In genomic region chr6:71457956-71458608, GRCm38 (mm10) we compare ENCODE assay signal across 26 mouse cellular contexts. TPM values are rescaled to one million over a fixed set of nuclear protein-coding genes. Genes with fewer than 3 reads are reported as not detected.
DNase-seq lines count a peak whose midpoint lies in the region; ATAC-seq and TF ChIP-seq lines count a peak whose summit lies in the region.
"Had no signal": no experiment of that assay in that cellular context is flagged by ENCODE, and none has a peak within 500 bp of the region (broad histone marks: within the 10 kb centered on the region; RNA-seq: fewer than 3 reads in every experiment).

No protein-coding gene starts in this region.

- no peaks in the 10 kb centered on the region for H3K27me3 ChIP-seq in hindbrain, postnatal 0 days (ENCODE audit: insufficient read depth, low read length)
- H3K27me3 ChIP-seq in intestine, embryonic 15.5 days (replicated peaks), result no peaks in the 10 kb centered on the region
- H3K27me3 ChIP-seq: heart, embryonic 15.5 days; limb, embryonic 12.5 days; neural tube, embryonic 12.5 days had no signal

- no peak overlapping the region for H3K4me3 ChIP-seq in macrophage (ENCODE audit: inconsistent target)
- H3K4me3 ChIP-seq in hindbrain, postnatal 0 days (ENCODE audit: low read length), result no peak overlapping the region
- H3K4me3 ChIP-seq in intestine, embryonic 15.5 days (replicated peaks), result no peak overlapping the region
- H3K4me3 ChIP-seq: forebrain, embryonic 10.5 days; heart, embryonic 15.5 days; limb, embryonic 12.5 days; neural tube, embryonic 12.5 days had no signal

- H3K36me3 ChIP-seq in macrophage (ENCODE audit: inconsistent target), result no peaks in the 10 kb centered on the region
- H3K36me3 ChIP-seq in hindbrain, postnatal 0 days (ENCODE audit: insufficient read depth, low read length), result no peaks in the 10 kb centered on the region
- H3K36me3 ChIP-seq in intestine, embryonic 15.5 days, result no peaks in the 10 kb centered on the region
- H3K36me3 ChIP-seq: forebrain, embryonic 10.5 days; heart, embryonic 15.5 days; limb, embryonic 12.5 days; neural tube, embryonic 12.5 days had no signal

- peak; percentile 17 for DNase-seq in kidney, adult 9 months
- no peak for DNase-seq in kidney, postnatal 36 days
- DNase-seq in Muller cell, postnatal 12 days (ENCODE audit: inconsistent ontology term), result peak; percentile 74
- no peak for DNase-seq in hindbrain, postnatal 0 days (ENCODE audit: low spot score)
- DNase-seq in frontal cortex, adult 2 months (ENCODE audit: extremely low spot score in 1 of 2, low spot score in 1 of 2), result no peak
- DNase-seq: adrenal gland, postnatal 36 days; cerebellum, adult 11-12 months; cerebellum, postnatal 10 days; forebrain, postnatal 0 days; gastrocnemius, postnatal 25 days; kidney, postnatal 14 days; liver, postnatal 0 days; midbrain, embryonic 14.5 days; right cerebral cortex, adult 18-20 months; thymus, adult 2 months had no signal

- 63% methylated on average over 8 of the region's 8 CpGs for WGBS in macrophage (ENCODE audit: missing documents)
- WGBS in hindbrain, postnatal 0 days, result 69% methylated on average over 8 of the region's 8 CpGs
- 72% methylated on average over 8 of the region's 8 CpGs for WGBS in intestine, embryonic 15.5 days

- no peak overlapping the region for H3K9ac ChIP-seq in hindbrain, postnatal 0 days (replicated peaks; ENCODE audit: low read length)
- H3K9ac ChIP-seq in intestine, embryonic 15.5 days, result no peak overlapping the region
- H3K9ac ChIP-seq: forebrain, postnatal 0 days; heart, embryonic 15.5 days; limb, embryonic 12.5 days; liver, postnatal 0 days; neural tube, embryonic 12.5 days had no signal

- no peak overlapping the region for H3K4me2 ChIP-seq in hindbrain, postnatal 0 days (ENCODE audit: low read depth, low read length)
- no peak overlapping the region for H3K4me2 ChIP-seq in intestine, embryonic 15.5 days (replicated peaks)
- H3K4me2 ChIP-seq: heart, embryonic 15.5 days; limb, embryonic 12.5 days; liver, embryonic 11.5 days; neural tube, embryonic 12.5 days had no signal

- H3K4me1 ChIP-seq in hindbrain, postnatal 0 days (ENCODE audit: insufficient read depth, low read length), result no peaks in the 10 kb centered on the region
- no peaks in the 10 kb centered on the region for H3K4me1 ChIP-seq in intestine, embryonic 15.5 days (replicated peaks)
- H3K4me1 ChIP-seq: forebrain, embryonic 10.5 days; heart, embryonic 15.5 days; limb, embryonic 12.5 days; neural tube, embryonic 12.5 days had no signal

- H3K79me2 ChIP-seq in macrophage (ENCODE audit: inconsistent target), result no peaks in the 10 kb centered on the region

- ATAC-seq in hindbrain, postnatal 0 days, result no peak
- ATAC-seq in intestine, embryonic 15.5 days, result no peak
- ATAC-seq: forebrain, postnatal 0 days; hindbrain, embryonic 16.5 days; intestine, postnatal 0 days; liver, postnatal 0 days; lung, postnatal 0 days had no signal

- peak overlapping the region; percentile 56 for H3K27ac ChIP-seq in macrophage
- H3K27ac ChIP-seq in hindbrain, postnatal 0 days, result no peak overlapping the region
- no peak overlapping the region for H3K27ac ChIP-seq in intestine, embryonic 15.5 days
- H3K27ac ChIP-seq: forebrain, embryonic 10.5 days; heart, embryonic 15.5 days; limb, embryonic 12.5 days; neural tube, embryonic 12.5 days; stomach, postnatal 0 days had no signal

- H3K9me3 ChIP-seq in hindbrain, postnatal 0 days (ENCODE audit: low read length), result no peaks in the 10 kb centered on the region
- H3K9me3 ChIP-seq in intestine, embryonic 15.5 days, result no peaks in the 10 kb centered on the region
- H3K9me3 ChIP-seq: forebrain, embryonic 10.5 days; heart, embryonic 15.5 days; limb, embryonic 12.5 days had no signal

- TF ChIP-seq CTCF in hindbrain, postnatal 0 days (IDR thresholded peaks at IDR 0.05; ENCODE audit: low read depth), result no peak

RNA-seq across cellular contexts. Expression of gene Rmnd5a, which starts 17.6 kb away (rescaled TPM):
- total RNA-seq in macrophage (2018; cell fraction: chromatin; rRNA removed), result 10 to 100 TPM; 11.0 to 46.7 (median 34.3) TPM
- 10 to 100 TPM; 26.0 to 66.8 (median 38.5) TPM for total RNA-seq in macrophage (2018; cell fraction: cytosol; rRNA removed)
- total RNA-seq in macrophage (2018; cell fraction: nucleus; rRNA removed), result 10 to 100 TPM; 17.2 to 80.8 (median 38.7) TPM
- 23.9 to 46.7 TPM (median 39.1 TPM) in 3 replicates for polyA plus RNA-seq in macrophage (2018)
- 44.9 and 46.1 TPM in 2 replicates for total RNA-seq in hindbrain, postnatal 0 days (2014; rRNA removed)
- polyA plus RNA-seq in hindbrain, postnatal 0 days (2015; fragmentation: Nextera tagmentation; extraction: Ambion mirVana), result 8.6 TPM in 2 replicates
- 67.5 and 67.8 TPM in 2 replicates for polyA plus RNA-seq in frontal cortex, adult 2 months (2012; rRNA removed)
- polyA plus RNA-seq in intestine, embryonic 15.5 days (2015; fragmentation: Nextera tagmentation; extraction: Ambion mirVana), result 13.9 and 16.0 TPM in 2 replicates

RNA-seq across cellular contexts. Expression of gene Rnf103, which starts 35.6 kb away (rescaled TPM):
- 100 to 1,000 TPM in 1 of 26 experiments, 10 to 100 TPM in 25; 18.2 to 104 (median 40.7) TPM for total RNA-seq in macrophage (2018; cell fraction: chromatin; rRNA removed)
- 10 to 100 TPM; 27.0 to 53.5 (median 36.1) TPM for total RNA-seq in macrophage (2018; cell fraction: cytosol; rRNA removed)
- 10 to 100 TPM; 28.0 to 81.1 (median 50.3) TPM for total RNA-seq in macrophage (2018; cell fraction: nucleus; rRNA removed)
- polyA plus RNA-seq in macrophage (2018), result 26.5 to 29.9 TPM (median 26.5 TPM) in 3 replicates
- 27.9 and 30.4 TPM in 2 replicates for total RNA-seq in hindbrain, postnatal 0 days (2014; rRNA removed)
- 23.2 and 25.5 TPM in 2 replicates for polyA plus RNA-seq in hindbrain, postnatal 0 days (2015; fragmentation: Nextera tagmentation; extraction: Ambion mirVana)
- polyA plus RNA-seq in frontal cortex, adult 2 months (2012; rRNA removed), result 33.2 and 34.8 TPM in 2 replicates
- 27.9 and 29.9 TPM in 2 replicates for polyA plus RNA-seq in intestine, embryonic 15.5 days (2015; fragmentation: Nextera tagmentation; extraction: Ambion mirVana)

Comparison
In these comparisons a context has a peak if more than half of its experiments do, and no peak if none do; other contexts are left out.
1. DNase-seq: peak in kidney, adult 9 months (single experiment) and Muller cell, postnatal 12 days (single experiment); none in kidney, postnatal 36 days (0 of 2), hindbrain, postnatal 0 days (single experiment) and frontal cortex, adult 2 months (0 of 2).